Mouse (Mus musculus) kidney, adult 18-20 months (tissue): ENCODE measurements at regions not wholly inside any gene's neighbourhood (a gene's known extent, or its start where the extent isn't known, plus 50 kb on each side); places are given as distances from the start of the nearest gene placed in this dataset.

Experiments used
- DNase-seq: peaks from one replicate; pipeline ENCODE4 v3.0.0; 2021

GRCm38 (mm10) chr16:78247189-78247588, 54.1 kb upstream of the Cxadr start:
- no peak for DNase-seq

- DNase-seq, result no peak
These were observed 58.6 kb upstream of the Cxadr start for GRCm38 (mm10) chr16:78242678-78243077.

GRCm38 (mm10) chr16:78240152-78240551, 61.1 kb upstream of the Cxadr start:
- no peak for DNase-seq

GRCm38 (mm10) chr16:78238052-78238701, 63.1 kb upstream of the Cxadr start:
- DNase-seq, result no peak

DNA sequence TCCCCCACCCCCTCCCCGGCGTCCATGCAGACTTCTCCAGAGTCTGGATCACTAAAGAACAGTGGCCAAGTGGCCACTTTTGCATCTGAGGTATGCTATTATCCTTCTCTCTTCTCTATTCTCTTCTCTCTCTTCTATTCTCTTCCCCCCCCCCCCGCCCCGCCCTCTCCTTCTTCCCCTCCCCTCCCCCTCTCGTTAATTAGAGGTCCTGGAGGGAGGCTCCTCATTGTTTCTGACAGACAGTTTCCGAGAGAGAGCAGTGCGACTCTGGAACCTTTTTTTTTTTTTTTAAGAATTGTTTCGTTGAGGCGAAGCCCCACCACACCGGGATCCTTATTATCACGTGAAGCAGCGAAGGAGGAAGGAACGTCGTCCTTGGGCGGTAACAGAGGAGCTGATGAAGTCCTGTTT, 63.6 kb upstream of the Cxadr start:
- DNase-seq, result no peak

DNA sequence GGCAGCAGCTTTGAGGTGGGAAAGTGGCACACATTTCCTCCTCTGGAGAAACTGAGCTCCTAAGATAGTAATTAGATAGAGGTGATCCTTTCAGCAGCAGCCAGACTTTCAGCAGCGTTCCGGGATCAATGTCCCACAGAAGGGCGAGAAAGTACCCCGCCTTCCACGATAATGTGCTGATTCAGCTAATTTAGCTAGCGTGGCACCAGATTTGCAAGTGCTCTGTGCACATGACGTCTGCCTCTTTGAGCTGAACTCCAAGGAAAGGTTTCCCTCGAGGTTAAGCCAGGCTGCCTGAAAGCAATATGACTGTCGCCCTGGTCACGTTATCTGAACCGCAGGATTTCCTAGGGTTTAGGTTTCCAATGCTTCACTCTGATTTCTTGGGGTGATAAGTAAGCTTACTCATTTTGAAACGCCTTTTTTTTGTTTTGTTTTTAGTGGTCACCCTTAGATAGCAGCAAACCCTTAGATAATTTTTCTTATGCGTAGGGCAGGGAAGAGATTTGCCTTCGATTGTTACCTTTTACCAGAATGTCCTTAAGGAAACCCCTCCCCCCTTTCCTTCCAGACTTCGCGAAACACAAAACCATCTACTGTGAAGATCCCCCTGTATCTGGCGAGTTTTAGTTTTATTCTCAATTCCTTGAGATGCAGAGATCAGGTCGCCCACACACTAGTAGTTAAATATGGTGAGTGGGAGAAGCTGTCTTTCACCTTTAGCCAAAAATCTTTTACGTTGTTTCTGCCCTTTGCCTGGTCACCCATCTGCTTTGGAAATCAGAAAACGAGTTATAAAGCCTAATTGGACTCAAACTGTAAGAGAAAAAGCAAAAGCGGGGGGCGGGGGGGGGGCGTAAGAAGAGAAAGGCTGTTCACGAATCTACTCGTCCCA, 64.3 kb upstream of the Cxadr start:
- DNase-seq, result no peak

DNA sequence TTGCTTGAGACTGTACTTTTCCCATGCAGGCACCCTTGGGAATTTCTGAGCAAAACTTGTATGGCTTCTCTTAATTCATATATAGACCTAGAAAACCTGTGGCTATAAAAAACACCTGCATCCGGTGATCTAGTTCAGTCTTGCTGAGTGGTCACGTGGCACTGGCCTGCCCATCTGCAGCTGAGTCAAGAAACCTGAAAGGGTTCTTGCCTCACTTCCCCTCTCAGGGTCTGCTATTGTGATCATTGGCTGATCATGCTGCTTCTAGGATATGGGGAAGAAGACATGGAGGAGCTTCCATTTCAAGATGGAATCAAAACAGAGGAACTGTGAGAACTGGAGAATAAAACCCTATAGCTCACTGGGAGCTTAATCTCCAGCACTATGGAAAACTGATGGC, 69.1 kb upstream of the Cxadr start:
- no peak for DNase-seq

- no peak for DNase-seq
These were observed 72.3 kb upstream of the Cxadr start for GRCm38 (mm10) chr16:78229013-78229412.

DNA sequence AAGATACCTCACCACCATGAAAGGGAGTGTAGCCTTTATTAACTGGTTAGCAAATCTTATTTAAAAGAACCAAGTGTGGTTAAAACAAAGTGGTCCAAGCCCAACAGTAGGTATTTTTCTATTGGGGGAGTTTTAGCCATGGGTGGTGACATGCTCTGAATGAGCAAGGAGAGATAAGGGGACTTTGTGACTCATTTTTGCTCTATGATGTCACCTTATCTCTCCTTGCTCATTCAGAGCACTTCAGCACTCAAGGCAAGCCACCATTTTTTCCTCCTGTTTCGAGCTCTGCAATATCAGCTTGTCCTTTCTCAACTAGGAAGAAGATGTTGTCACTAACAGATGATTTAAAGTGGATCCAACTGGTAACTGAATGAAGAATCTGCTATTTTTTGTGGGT, 78.9 kb upstream of the Cxadr start:
- no peak for DNase-seq

GRCm38 (mm10) chr16:78221781-78222180, 79.5 kb upstream of the Cxadr start:
- no peak for DNase-seq

DNA sequence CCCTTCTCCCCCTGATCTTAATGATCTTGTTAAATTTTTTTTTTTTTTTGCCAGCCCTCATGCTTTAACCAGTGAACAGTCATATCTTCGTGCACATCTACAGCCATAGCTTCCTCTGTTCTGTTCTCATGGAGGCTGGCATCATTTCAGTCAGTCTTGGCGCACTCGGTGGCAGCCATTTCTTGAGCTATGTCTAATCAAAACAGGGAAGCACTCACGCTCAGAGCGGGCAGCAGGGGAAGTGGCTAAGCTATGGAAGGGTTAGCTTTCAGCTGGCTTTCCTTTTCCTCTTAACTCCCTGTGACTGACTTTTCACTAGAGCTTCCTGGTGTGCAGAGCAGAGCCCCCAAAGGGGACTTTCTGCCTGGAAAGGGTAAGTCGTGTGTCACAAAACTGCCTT, 83.7 kb upstream of the Cxadr start:
- DNase-seq, result no peak

DNA sequence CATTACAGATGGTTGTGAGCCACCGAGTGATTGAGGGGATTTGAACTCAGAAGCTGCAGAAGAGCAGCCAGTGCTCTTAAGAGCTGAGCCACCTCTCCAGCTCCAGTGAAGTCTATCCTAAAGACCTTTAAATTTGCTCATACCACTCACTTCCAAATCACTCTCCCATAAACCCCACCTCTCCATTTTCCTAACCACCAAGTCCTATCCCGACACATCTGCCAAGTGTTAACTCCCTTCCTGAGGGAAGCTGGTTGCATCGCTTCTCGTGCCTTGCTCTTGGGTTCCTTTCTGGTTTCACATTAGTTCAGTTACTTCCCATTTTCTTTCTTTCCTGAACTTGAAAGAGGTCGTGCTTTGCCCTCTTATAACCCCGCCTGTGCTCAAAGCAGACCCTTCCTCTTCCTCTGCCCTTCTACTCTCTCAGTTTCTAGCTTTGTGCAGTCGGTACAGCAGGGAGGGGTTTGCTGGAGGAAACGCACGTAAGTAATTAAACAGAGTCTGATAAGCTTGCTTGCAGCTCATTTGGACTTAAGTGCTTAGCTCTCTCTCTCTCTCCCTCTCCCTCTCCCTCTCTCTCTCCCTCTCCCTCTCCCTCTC, 84.4 kb upstream of the Cxadr start:
- DNase-seq, result no peak

- DNase-seq, result no peak
These were observed 89.6 kb upstream of the Cxadr start for GRCm38 (mm10) chr16:78211687-78212086.

- DNase-seq, result no peak
These were observed 93.0 kb upstream of the Cxadr start for GRCm38 (mm10) chr16:78208321-78208720.

DNA sequence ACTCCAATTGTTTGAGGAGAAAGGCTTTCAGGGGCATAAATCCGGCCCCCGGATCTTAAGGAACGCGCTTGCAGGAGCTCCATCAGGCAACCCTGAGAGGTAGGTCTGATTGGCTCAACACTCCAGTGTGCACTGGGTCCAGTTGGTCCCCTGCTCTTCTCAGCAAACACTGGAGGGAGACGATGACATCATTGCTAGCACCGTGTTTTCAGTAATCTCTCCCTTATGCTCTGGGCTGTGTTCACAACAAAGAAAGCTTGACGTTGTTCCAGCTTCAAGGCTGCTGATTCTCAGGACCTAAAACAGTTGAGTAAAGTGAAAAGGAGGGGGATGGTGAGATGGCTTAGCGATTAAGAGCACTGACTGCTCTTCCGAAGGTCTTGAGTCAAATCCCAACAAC, 97.0 kb upstream of the Cxadr start:
- no peak for DNase-seq

- no peak for DNase-seq
These were observed 101.1 kb upstream of the Cxadr start for GRCm38 (mm10) chr16:78200044-78200830.

DNA sequence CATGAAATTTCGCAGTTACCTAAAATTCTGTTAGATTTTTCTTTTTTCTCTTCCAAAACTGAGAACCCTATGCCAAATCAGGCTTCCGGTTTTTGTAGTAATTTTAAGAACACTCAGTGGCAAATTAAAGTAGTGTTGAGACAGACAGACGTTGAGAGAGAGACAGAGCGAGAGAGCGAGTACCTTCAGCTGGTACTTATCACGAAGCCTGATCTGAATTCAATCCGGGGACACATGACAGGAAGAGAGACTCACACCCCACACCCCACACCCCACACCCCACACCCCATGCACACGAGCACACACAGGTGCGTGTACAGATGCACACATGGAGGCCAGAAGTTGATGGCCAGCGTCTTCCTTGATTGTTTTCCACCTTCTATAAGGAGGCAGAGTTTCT, 102.0 kb upstream of the Cxadr start:
- no peak for DNase-seq

GRCm38 (mm10) chr16:78198642-78199121, 102.6 kb upstream of the Cxadr start:
- DNase-seq, result peak; percentile 74

- peak; percentile 85 for DNase-seq
These were observed 103.9 kb upstream of the Cxadr start for GRCm38 (mm10) chr16:78197252-78197896.

DNA sequence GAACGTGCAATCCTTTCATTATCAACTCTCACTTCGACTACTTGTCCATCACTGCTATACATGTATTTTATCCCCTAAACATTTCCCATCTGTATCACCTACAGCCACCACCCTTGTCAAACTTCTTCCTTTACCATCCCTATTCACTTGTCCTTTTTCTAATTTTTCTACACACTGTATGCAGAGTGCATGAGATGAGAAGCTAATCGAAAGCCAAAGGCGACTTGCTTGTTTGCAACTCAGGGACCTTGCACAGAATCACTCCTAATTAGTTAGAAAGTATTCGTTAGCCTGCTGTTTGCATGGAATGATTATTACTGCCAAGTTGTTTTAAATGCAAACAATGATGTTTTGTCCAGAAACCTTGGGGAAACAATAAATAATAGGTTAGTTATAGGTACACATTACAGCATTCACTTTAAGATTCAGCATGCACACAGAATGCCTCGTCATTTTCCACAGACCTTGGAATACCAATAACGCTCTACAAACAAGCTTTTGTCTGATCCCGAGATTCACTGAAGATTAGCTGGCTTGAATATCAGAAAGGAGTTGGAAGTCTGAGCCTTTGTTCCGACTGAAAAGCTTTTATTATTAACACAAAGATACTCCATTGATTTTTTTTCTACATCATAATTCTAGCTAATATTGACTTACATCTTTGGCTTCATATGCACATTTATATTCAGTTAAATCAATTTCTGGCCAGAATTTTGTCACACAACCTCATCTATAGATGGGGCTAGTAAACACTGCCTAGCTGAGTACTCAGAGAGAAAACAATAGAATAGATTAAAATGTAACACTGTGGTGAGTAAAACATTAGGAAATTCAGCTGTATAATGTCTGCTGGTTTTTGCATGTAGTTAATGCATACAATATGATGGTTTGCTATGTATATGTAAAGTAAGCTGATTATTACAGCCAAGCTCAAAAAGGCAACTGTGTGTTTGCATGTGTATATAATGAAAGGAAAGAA, 130.4 kb upstream of the Cxadr start:
- no peak for DNase-seq

DNA sequence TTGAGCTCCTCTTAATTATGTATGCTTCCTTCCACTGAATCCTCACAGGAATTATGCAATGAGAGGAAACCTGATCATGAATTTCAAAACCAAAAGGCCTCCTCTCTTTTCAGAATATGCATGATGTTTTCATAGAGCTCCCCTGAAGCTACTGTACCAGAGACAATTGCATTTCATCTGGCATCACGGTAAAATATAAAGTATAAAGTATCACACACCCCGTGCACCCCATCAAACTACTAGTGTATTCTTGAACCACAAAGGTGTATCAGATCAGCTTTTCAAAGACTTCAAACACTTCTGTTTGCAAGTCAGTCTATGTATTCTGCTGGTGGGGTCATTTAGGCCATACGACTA, 144.4 kb upstream of the Cxadr start:
- no peak for DNase-seq
